Mouse (Mus musculus): ENCODE results near the gene Prkcsh. TPM values are rescaled to one million over a fixed set of nuclear protein-coding genes. Genes with fewer than 3 reads are reported as not detected.
A peak's percentile ranks its signal among the peaks of the same experiment; 100 is the strongest.

Prkcsh gene
- 10 to 100 TPM; 89.5 to 94.0 (median 91.8) TPM for total RNA-seq (2022)

- peak; percentile 97 to 100 for DNase-seq (ENCODE audit: low spot score in 2 of 2)
These were observed at the start of gene Prkcsh, which contains the start of gene Ccdc151 for GRCm38 (mm10) chr9:22002194-22003162. TSS of gene Prkcsh (plus strand) at chr9:22002806. TSS of gene Ccdc151 (minus strand) at chr9:22002634.

- DNase-seq (ENCODE audit: low spot score in 2 of 2): peak in 1 of 2 experiments; percentile 79
These were observed 49.0 kb upstream of the Prkcsh start for GRCm38 (mm10) chr9:21953600-21953999.

GRCm38 (mm10) chr9:21954635-21955034, 48.0 kb upstream of the Prkcsh start:
- no peak for DNase-seq (ENCODE audit: low spot score in 2 of 2)

GRCm38 (mm10) chr9:21955225-21955569, 47.4 kb upstream of the Prkcsh start:
- DNase-seq (ENCODE audit: low spot score in 2 of 2): no peak

GRCm38 (mm10) chr9:21955570-21956281, 46.9 kb upstream of the Prkcsh start, which contains the start of gene Swsap1:
TSS of gene Swsap1 (plus strand) at chr9:21955755.
- DNase-seq (ENCODE audit: low spot score in 2 of 2): peak; percentile 99 to 100

GRCm38 (mm10) chr9:21958372-21958771, 44.2 kb upstream of the Prkcsh start:
- DNase-seq (ENCODE audit: low spot score in 2 of 2): no peak

GRCm38 (mm10) chr9:21959244-21959643, 43.4 kb upstream of the Prkcsh start:
- DNase-seq (ENCODE audit: low spot score in 2 of 2): no peak

- no peak for DNase-seq (ENCODE audit: low spot score in 2 of 2)
These were observed 42.5 kb upstream of the Prkcsh start for GRCm38 (mm10) chr9:21960135-21960534.

GRCm38 (mm10) chr9:21960558-21961208, 41.9 kb upstream of the Prkcsh start:
- DNase-seq (ENCODE audit: low spot score in 2 of 2): no peak

- DNase-seq (ENCODE audit: low spot score in 2 of 2): no peak
These were observed 41.1 kb upstream of the Prkcsh start for GRCm38 (mm10) chr9:21961366-21961980.

GRCm38 (mm10) chr9:21962010-21962409, 40.6 kb upstream of the Prkcsh start:
- no peak for DNase-seq (ENCODE audit: low spot score in 2 of 2)

GRCm38 (mm10) chr9:21962416-21963059, 40.1 kb upstream of the Prkcsh start:
- DNase-seq (ENCODE audit: low spot score in 2 of 2): peak; percentile 55 to 83

GRCm38 (mm10) chr9:21963417-21963816, 39.2 kb upstream of the Prkcsh start, which contains the start of gene Epor:
TSS of gene Epor (minus strand) at chr9:21963506.
- DNase-seq (ENCODE audit: low spot score in 2 of 2): no peak

- DNase-seq (ENCODE audit: low spot score in 2 of 2): no peak
These were observed 33.7 kb upstream of the Prkcsh start for GRCm38 (mm10) chr9:21968883-21969282.

- no peak for DNase-seq (ENCODE audit: low spot score in 2 of 2)
These were observed 33.3 kb upstream of the Prkcsh start for GRCm38 (mm10) chr9:21969304-21969703.

- no peak for DNase-seq (ENCODE audit: low spot score in 2 of 2)
These were observed 25.9 kb upstream of the Prkcsh start for GRCm38 (mm10) chr9:21976626-21977175.

GRCm38 (mm10) chr9:21977331-21977730, 25.3 kb upstream of the Prkcsh start:
- no peak for DNase-seq (ENCODE audit: low spot score in 2 of 2)

- DNase-seq (ENCODE audit: low spot score in 2 of 2): no peak
These were observed 24.6 kb upstream of the Prkcsh start for GRCm38 (mm10) chr9:21977972-21978371.

- DNase-seq (ENCODE audit: low spot score in 2 of 2): no peak
These were observed 24.0 kb upstream of the Prkcsh start for GRCm38 (mm10) chr9:21978398-21979128.

GRCm38 (mm10) chr9:21983911-21984310, 18.7 kb upstream of the Prkcsh start:
- DNase-seq (ENCODE audit: low spot score in 2 of 2): no peak
